Mouse (Mus musculus): ENCODE measurements around the gene Trex1. TPM values are rescaled to one million over a fixed set of nuclear protein-coding genes. Genes with fewer than 3 reads are reported as not detected.

The Trex1 gene
- polyA plus RNA-seq, 1 experiment from 2014 or later, result 7.5 TPM

GRCm38 (mm10) chr9:109053851-109054250 is 5.7 kb downstream of the Trex1 start:
- Histone ChIP-seq H3K9me3 (replicated peaks) (no peaks in the 10 kb centered on the region), H3K4me3 (no peak overlapping the region), H3K4me1 (peaks cover 18% of the 10 kb centered on the region), H3K36me3 (peaks cover 33% of the 10 kb centered on the region), H3K27me3 (ENCODE audit: low read depth, poor library complexity, severe bottlenecking) (no peaks in the 10 kb centered on the region), H3K27ac (replicated peaks) (no peak overlapping the region; the same call in 1 of the 2 replicates)
- no peak for DNase-seq (ENCODE audit: low spot score)
- 80% methylated on average over 6 of the region's 6 CpGs for WGBS

DNA sequence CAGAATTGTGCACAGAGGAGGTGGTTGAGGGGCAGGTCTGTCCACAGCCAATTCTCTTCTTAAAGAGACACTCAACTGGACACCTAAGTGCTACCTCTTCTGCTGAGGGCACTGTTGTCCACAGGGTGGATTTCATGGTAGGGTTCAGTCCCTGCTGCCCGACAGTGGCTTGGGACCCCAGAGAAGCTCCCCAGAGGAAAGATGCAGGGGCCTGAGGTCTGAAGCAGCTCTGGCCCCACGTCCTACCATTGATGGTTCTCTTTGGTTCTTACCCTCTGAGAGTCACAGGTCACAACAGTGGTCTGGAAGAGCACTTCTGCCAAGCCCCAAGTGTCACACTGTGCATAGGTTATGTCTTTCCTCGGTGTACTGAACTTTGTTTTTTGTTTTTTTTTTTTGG is 6.2 kb downstream of the Trex1 start:
- H3K27ac ChIP-seq (replicated peaks), result no peak overlapping the region
- WGBS, result 84% methylated on average over 3 of the region's 3 CpGs
- peaks cover 14% of the 10 kb centered on the region for H3K4me1 ChIP-seq
- H3K9me3 ChIP-seq (replicated peaks), result no peaks in the 10 kb centered on the region
- peaks cover 28% of the 10 kb centered on the region for H3K36me3 ChIP-seq
- H3K4me3 ChIP-seq, result no peak overlapping the region
- no peak for DNase-seq (ENCODE audit: low spot score)
- no peaks in the 10 kb centered on the region for H3K27me3 ChIP-seq (ENCODE audit: low read depth, poor library complexity, severe bottlenecking)

DNA sequence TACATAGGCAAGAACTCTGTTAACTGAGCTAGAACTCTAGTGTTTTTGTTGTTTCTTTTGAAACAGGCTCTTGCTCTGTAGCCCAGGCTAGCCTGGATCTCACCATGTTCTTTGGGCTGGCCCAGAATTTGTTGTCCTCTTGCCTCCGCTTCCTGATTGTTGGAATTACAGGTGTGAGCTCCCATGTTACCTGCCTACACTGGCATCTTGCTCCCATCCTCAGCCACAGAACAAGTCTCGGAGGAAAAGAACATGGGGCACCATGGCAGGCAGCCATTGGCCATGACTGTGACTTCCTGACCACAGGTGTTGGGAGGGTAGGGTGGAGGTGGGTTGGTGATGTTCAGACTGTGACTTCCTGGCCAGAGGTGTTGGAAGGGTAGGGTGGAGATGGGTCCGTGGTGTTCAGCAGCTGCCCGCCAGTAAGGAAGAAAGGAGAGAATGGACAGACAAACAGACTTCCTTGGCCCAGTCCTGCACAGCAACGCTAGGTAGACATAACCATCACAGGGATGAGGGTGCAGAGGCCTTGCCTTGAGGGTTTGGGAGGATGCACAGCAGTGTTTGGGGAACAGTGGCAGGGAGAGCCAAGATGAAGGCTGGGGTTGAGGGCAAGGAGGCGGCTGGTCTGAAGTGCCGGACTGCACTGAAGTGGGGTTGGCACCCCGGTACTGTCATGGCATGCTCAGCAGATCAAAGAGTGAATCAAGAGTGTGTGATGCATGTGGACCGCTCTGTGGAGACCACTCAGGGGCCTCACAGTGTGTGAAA is 6.9 kb downstream of the Trex1 start:
- H3K4me3 ChIP-seq, result no peak overlapping the region
- no peaks in the 10 kb centered on the region for H3K27me3 ChIP-seq (ENCODE audit: low read depth, poor library complexity, severe bottlenecking)
- no peak for DNase-seq (ENCODE audit: low spot score)
- 90% methylated on average over 9 of the region's 9 CpGs for WGBS
- peaks cover 14% of the 10 kb centered on the region for H3K4me1 ChIP-seq
- H3K9me3 ChIP-seq (replicated peaks), result no peaks in the 10 kb centered on the region
- peaks cover 21% of the 10 kb centered on the region for H3K36me3 ChIP-seq
- H3K27ac ChIP-seq (replicated peaks), result no peak overlapping the region

- WGBS, result 91% methylated on average over 10 of the region's 10 CpGs
- H3K27ac ChIP-seq (replicated peaks), result no peak overlapping the region
- H3K36me3 ChIP-seq, result peaks cover 13% of the 10 kb centered on the region
- H3K9me3 ChIP-seq (replicated peaks), result no peaks in the 10 kb centered on the region
- no peaks in the 10 kb centered on the region for H3K27me3 ChIP-seq (ENCODE audit: low read depth, poor library complexity, severe bottlenecking)
- peaks cover 14% of the 10 kb centered on the region for H3K4me1 ChIP-seq
- no peak overlapping the region for H3K4me3 ChIP-seq
- DNase-seq (ENCODE audit: low spot score), result no peak
Observed at GRCm38 (mm10) chr9:109051651-109052489, 7.7 kb downstream of the Trex1 start.

- Histone ChIP-seq H3K9me3 (replicated peaks) (no peaks in the 10 kb centered on the region), H3K36me3 (peaks cover 5% of the 10 kb centered on the region), H3K27me3 (ENCODE audit: low read depth, poor library complexity, severe bottlenecking) (no peaks in the 10 kb centered on the region), H3K27ac (replicated peaks) (no peak overlapping the region), H3K4me1 (peaks cover 14% of the 10 kb centered on the region), H3K4me3 (no peak overlapping the region)
- DNase-seq (ENCODE audit: low spot score), result no peak
- WGBS, result 89% methylated on average over 13 of the region's 13 CpGs
Observed at GRCm38 (mm10) chr9:109051011-109051501, 8.5 kb downstream of the Trex1 start.

GRCm38 (mm10) chr9:109050674-109050997 is 8.9 kb downstream of the Trex1 start:
- Histone ChIP-seq H3K4me3 (no peak overlapping the region), H3K27ac (replicated peaks) (no peak overlapping the region), H3K9me3 (replicated peaks) (no peaks in the 10 kb centered on the region), H3K4me1 (peaks cover 14% of the 10 kb centered on the region), H3K27me3 (ENCODE audit: low read depth, poor library complexity, severe bottlenecking) (no peaks in the 10 kb centered on the region), H3K36me3 (peaks cover 3% of the 10 kb centered on the region; the same call in 1 of the 2 replicates)
- 84% methylated on average over 3 of the region's 3 CpGs for WGBS
- no peak for DNase-seq (ENCODE audit: low spot score)

DNA sequence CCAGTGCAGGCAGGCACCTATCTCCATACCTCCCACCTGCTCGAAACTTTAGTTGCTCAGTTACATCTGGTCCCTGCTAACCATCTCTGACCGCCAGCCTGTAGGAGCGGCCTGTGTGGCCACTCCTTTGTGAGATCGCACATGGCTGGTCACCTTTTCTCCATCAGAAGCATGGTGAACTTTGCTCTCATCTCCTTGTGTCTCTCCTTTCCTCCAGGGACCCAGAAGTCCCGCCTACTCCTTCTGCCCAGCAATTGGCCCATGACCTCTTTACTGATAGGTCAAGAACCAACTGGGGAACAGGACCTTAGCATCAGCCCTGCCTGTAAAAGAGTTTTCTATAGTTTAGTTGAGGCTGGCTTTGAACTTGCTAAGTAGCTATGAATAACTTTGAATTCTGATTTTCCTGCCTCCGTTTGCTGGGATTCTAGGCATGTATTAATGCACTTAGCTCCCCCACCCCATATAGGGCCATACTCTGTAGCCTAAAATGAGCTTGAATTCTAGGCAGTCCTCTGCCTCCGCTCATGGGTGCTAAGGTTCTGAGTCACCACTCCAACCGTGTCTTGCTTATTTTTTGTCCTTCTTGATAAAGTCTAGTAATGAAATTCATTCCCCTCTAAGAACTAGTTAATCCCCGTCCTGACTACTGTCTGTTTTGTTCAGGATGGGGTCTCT is 9.4 kb downstream of the Trex1 start:
- no peak for DNase-seq (ENCODE audit: low spot score)
- Histone ChIP-seq H3K4me3 (no peak overlapping the region), H3K27ac (replicated peaks) (no peak overlapping the region), H3K27me3 (ENCODE audit: low read depth, poor library complexity, severe bottlenecking) (no peaks in the 10 kb centered on the region), H3K9me3 (replicated peaks) (no peaks in the 10 kb centered on the region), H3K4me1 (peaks cover 9% of the 10 kb centered on the region), H3K36me3 (no peaks in the 10 kb centered on the region)
- 90% methylated on average over 9 of the region's 9 CpGs for WGBS

- Histone ChIP-seq H3K4me3 (no peak overlapping the region), H3K36me3 (no peaks in the 10 kb centered on the region), H3K27ac (replicated peaks) (no peak overlapping the region), H3K9me3 (replicated peaks) (no peaks in the 10 kb centered on the region), H3K4me1 (peaks cover 1% of the 10 kb centered on the region), H3K27me3 (ENCODE audit: low read depth, poor library complexity, severe bottlenecking) (no peaks in the 10 kb centered on the region)
- DNase-seq (ENCODE audit: low spot score), result no peak
- WGBS, result 87% methylated on average over 7 of the region's 7 CpGs
Observed at GRCm38 (mm10) chr9:109049316-109049715, 10.2 kb downstream of the Trex1 start.

DNA sequence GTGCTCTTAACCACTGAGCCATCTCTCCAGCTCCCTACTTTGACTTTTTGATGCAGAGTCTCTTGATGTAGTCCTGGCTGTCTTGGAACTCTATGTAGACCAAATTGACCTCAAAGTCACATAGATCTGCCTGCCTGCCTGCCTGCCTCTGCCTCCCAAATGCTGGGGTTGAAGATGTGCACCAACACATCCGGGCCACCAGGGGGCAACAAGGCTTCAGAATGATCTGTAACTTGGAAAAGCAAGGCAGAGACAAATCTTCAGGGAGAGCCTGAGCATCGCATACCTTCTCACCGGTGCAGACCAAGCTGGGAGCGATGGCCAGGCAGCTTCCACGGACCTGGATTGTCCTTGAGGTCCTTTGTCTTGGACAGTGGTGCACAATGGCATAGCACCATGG is 13.2 kb downstream of the Trex1 start:
- Histone ChIP-seq H3K9me3 (replicated peaks) (no peaks in the 10 kb centered on the region), H3K4me3 (no peak overlapping the region), H3K27ac (replicated peaks) (no peak overlapping the region), H3K36me3 (no peaks in the 10 kb centered on the region), H3K4me1 (no peaks in the 10 kb centered on the region), H3K27me3 (ENCODE audit: low read depth, poor library complexity, severe bottlenecking) (no peaks in the 10 kb centered on the region)
- 44% methylated on average over 5 of the region's 5 CpGs for WGBS
- peak; percentile 42 for DNase-seq (ENCODE audit: low spot score)

DNA sequence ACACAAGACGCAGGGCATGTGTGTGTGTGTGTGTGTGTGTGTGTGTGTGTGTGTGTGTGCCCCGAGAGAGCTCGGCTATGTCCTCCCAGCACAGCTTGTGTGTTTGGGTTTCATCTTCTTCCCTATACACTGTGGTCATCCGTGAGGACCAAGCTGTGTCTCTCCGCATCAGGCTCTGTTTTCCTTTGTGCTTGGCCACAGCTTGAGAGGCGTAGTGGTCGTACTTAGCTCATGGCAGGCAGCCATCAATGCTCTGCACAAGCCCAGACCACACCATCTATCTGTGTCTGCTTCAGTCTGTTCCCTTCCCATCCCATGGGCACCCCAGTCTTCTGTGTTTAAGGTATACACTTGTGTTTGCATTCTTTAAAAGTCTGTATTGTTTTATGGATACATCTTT is 18.2 kb downstream of the Trex1 start:
- 80% methylated on average over 7 of the region's 7 CpGs for WGBS
- no peaks in the 10 kb centered on the region for H3K36me3 ChIP-seq
- H3K27ac ChIP-seq (replicated peaks), result no peak overlapping the region
- H3K4me1 ChIP-seq, result peaks cover 27% of the 10 kb centered on the region
- H3K9me3 ChIP-seq (replicated peaks), result no peaks in the 10 kb centered on the region
- peaks cover 12% of the 10 kb centered on the region for H3K27me3 ChIP-seq (ENCODE audit: low read depth, poor library complexity, severe bottlenecking)
- no peak overlapping the region for H3K4me3 ChIP-seq
- no peak for DNase-seq (ENCODE audit: low spot score)

DNA sequence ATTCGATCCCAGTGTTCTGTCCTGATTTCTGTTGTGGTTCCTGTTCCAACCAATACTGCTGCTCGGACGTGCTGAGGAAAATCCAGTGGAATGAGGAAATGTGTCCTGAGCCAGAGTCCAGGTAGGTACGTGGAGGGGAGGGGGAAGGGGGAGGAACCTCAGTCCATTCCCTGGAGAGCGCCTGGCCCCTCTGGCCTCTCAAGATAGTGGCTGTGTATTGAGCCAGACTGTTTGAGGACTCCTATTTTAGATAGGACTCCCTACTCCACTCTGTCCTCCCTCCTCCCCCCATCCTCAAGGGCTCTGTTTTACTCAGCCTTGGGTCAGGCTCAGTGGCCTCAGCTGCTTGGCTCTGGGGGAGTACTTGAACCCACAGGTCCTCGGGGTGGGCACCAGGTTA is 18.6 kb downstream of the Trex1 start:
- Histone ChIP-seq H3K9me3 (replicated peaks) (no peaks in the 10 kb centered on the region), H3K27me3 (ENCODE audit: low read depth, poor library complexity, severe bottlenecking) (peaks cover 12% of the 10 kb centered on the region), H3K4me1 (peaks cover 27% of the 10 kb centered on the region), H3K27ac (replicated peaks) (no peak overlapping the region), H3K36me3 (no peaks in the 10 kb centered on the region), H3K4me3 (no peak overlapping the region)
- WGBS, result 77% methylated on average over 6 of the region's 6 CpGs
- DNase-seq (ENCODE audit: low spot score), result no peak

DNA sequence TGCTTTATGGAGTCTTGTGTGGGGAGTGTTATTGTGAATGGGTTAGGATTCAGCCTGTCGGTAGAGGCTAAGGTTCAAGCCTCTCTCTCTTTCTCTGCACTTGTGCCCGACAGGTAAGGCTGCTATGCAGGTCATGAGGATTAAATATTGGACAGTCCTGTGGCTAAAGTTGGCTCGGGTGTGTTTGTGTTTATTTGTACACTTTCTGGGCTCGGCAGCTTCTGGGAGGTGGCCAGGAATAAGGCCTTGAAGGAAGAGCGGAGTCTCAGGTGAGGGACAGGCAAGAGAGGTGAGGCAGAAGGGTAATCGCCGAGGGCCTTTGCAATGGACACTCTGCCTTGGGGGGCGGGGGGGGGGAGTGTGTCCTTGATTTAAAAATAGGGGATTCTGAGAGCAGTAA is 19.3 kb downstream of the Trex1 start:
- no peaks in the 10 kb centered on the region for H3K9me3 ChIP-seq (replicated peaks)
- WGBS, result 88% methylated on average over 8 of the region's 8 CpGs
- peaks cover 12% of the 10 kb centered on the region for H3K27me3 ChIP-seq (ENCODE audit: low read depth, poor library complexity, severe bottlenecking)
- H3K4me1 ChIP-seq, result peaks cover 27% of the 10 kb centered on the region
- H3K4me3 ChIP-seq, result no peak overlapping the region
- H3K36me3 ChIP-seq, result no peaks in the 10 kb centered on the region
- no peak overlapping the region for H3K27ac ChIP-seq (replicated peaks)
- no peak for DNase-seq (ENCODE audit: low spot score)
